Mouse (Mus musculus): ENCODE results near the gene Fbxo11. TPM values are rescaled to one million over a fixed set of nuclear protein-coding genes. Genes with fewer than 3 reads are reported as not detected.

Fbxo11 gene
- total RNA-seq, 1 experiment from 2014 or later = 54.6 TPM

DNA sequence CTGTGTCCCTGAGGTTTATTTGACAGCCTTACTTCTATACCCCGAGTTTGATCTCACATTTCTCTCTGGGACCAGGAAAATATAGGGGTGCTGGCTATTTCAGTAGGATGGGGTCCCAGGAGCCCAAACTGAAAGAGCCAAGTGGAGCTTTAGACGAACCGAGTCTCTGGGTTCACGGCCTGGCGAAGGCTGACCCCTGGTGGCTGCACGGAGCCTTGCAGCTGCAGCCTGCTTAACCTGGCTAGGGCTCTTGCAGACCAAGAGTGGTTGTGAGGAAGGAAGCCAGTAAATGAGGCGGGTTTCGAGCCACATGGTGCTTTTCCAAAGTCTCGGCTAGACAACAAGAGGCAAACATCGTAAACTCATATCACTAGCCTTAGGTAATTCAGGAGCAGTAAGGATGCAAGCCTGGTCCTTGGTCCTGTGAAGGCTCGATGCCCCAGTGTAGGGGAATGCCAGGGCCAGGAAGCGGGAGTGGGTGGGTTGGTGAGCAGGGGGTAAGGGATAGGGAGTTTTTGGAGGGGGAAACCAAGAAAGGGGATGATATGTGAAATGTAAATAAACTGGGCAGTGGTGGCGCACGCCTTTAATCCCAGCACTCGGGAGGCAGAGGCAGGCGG, 116.0 kb downstream of the Fbxo11 start:
- ATAC-seq (replicated peaks in 1 of 2; ENCODE audit: insufficient read depth in 1 of 2, low FRiP score in 2 of 2, low TSS enrichment in 1 of 2, low read depth in 1 of 2, poor library complexity in 2 of 2, severe bottlenecking in 2 of 2) = peak; percentile 95

Other genes with a start within 250 kb of the Fbxo11 start
- gene Rpl36-ps4, start 144.3 kb downstream of the Fbxo11 start, total RNA-seq (2017) = not detected in 2 replicates
- gene Msh6, start 90.2 kb downstream of the Fbxo11 start, total RNA-seq (2017) = 122 and 160 TPM in 2 replicates